Mouse (Mus musculus) megakaryocyte-erythroid progenitor cell, adult 5 weeks (primary cell): ENCODE results near the gene Cd8b1. TPM values are rescaled to one million over a fixed set of nuclear protein-coding genes. Genes with fewer than 3 reads are reported as not detected.

ENCODE experiments used
- polyA plus RNA-seq: library from polyadenylated mRNA; stranded (reverse); fragments of >175 nt; gene quantifications from 2 replicates; pipeline ENCODE4 v1.2.3, GENCODE M21; 2012

The Cd8b1 gene
- not detected in 2 replicates for polyA plus RNA-seq

DNA sequence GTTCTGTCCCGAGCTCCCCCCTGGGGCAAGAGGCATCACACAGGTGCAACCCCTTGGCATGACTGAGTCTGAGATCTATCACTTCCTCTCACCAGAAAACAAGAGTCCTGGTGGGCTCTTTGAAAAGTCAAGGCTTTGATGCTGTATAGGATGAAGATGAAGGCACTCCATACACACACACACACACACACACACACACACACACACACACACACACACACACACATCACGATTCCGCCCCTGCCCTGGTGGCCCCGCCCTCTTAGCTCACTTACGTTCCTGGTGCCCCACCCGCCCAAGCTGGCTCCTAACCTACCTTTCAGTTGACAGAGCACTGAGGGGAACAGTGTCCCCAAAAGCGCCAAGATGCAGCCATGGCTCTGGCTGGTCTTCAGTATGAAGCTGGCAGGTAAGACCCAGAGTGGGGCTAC lies at the start of gene Cd8b1:
Gene Cd8b1, plus strand, starts transcription at position 298 of the 431 bp plus-strand sequence.

DNA sequence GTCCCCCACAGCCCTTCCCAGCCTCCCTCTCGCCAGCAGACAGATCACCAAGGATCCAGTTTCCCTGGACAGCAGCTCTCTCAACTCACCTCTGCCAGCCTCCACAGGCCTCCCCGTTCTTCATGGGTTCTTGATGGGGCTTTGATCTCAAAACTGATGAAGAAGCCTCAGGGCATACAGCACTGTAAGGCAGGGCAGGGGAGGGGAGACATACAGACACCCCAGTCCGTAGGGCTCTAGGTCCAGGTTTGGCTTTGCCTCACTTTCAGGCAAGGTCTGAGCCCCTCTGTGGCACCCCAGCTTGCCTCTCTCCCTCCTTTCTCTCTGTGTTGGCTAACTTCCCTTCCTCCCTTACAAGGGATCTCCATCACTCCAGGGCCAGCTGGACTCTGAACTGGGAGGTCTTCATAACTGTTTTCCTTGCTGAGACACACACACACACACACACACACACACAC lies 733 bp upstream of the Cd8b1 start, which contains the start of gene Smyd1:
Gene Smyd1, minus strand, starts transcription at position 408 of the 458 bp plus-strand sequence.

DNA sequence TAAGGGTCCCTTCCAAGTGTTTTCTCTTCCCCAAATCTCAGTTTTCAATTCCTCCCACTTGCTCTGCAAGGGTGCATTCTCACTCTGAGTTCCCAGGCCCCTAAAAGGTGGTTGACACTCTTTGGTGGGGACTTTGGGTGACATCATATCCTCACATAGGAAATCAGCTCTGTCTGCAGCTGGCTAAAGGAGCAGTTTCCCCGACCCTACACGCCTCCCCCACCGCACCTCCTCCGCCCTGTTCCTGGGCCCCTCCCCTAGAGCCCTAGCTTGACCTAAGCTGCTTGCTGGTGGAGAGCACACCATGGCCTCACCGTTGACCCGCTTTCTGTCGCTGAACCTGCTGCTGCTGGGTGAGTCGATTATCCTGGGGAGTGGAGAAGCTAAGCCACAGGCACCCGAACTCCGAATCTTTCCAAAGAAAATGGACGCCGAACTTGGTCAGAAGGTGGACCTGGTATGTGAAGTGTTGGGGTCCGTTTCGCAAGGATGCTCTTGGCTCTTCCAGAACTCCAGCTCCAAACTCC lies 50.7 kb downstream of the Cd8b1 start, which contains the start of gene Cd8a:
Gene Cd8a, plus strand, starts transcription at position 179 of the 527 bp plus-strand sequence.

Other genes with a start within 250 kb of the Cd8b1 start
- 0.48 and 0.91 TPM in 2 replicates for gene Thnsl2, start 178.3 kb upstream of the Cd8b1 start, polyA plus RNA-seq
- gene Fabp1, start 123.0 kb upstream of the Cd8b1 start, polyA plus RNA-seq, result not detected in 2 replicates
- gene Krcc1, start 51.1 kb upstream of the Cd8b1 start, polyA plus RNA-seq, result 46.4 and 59.3 TPM in 2 replicates
- gene Smyd1, start 555 bp upstream of the Cd8b1 start, polyA plus RNA-seq, result not detected in 2 replicates
- 0.13 TPM in 1 of 2 replicates, not detected in the other for gene Cd8a, start 50.6 kb downstream of the Cd8b1 start, polyA plus RNA-seq
- 6.4 and 6.8 TPM in 2 replicates for gene Rmnd5a, start 117.8 kb downstream of the Cd8b1 start, polyA plus RNA-seq
- gene Rnf103, start 171.1 kb downstream of the Cd8b1 start, polyA plus RNA-seq, result 13.5 and 16.4 TPM in 2 replicates
- 19.6 and 23.0 TPM in 2 replicates for gene Chmp3, start 221.0 kb downstream of the Cd8b1 start, polyA plus RNA-seq